Mouse (Mus musculus) cortical plate, adult 2 months (tissue): ENCODE measurements at regions not wholly inside any gene's neighbourhood (a gene's known extent, or its start where the extent isn't known, plus 50 kb on each side); places are given as distances from the start of the nearest gene placed in this dataset.

Experiments used
- CTCF ChIP-seq: fragments of 200-500 bp; IDR thresholded peaks from 2 replicates; pipeline ENCODE4 v1.5.1; 2011; ENCODE audit warnings: mild to moderate bottlenecking, control low read depth, low read length; ENCODE audit not compliant: insufficient read depth; ENCODE audit errors: extremely low read depth
- POLR2A ChIP-seq: fragments of 200-500 bp; IDR thresholded peaks from 2 replicates; pipeline ENCODE4 v1.6.1; 2011; ENCODE audit warnings: mild to moderate bottlenecking, low read length, control low read depth; ENCODE audit not compliant: insufficient read depth; ENCODE audit errors: extremely low read depth

GRCm38 (mm10) chr8:26502772-26503171 lies 383.4 kb downstream of the Gm45692 start:
- TF ChIP-seq CTCF (no peak), POLR2A (no peak)
